Mouse (Mus musculus) adrenal gland (tissue): Measurements from ENCODE around the gene Klc2.

Experiments used
- intact Hi-C: fragments of 180-260 bp; cut with DNase I; formaldehyde crosslinking; loops from one replicate; pipeline ENCODE4 v1.15.1; 2025

Klc2 gene

DNA sequence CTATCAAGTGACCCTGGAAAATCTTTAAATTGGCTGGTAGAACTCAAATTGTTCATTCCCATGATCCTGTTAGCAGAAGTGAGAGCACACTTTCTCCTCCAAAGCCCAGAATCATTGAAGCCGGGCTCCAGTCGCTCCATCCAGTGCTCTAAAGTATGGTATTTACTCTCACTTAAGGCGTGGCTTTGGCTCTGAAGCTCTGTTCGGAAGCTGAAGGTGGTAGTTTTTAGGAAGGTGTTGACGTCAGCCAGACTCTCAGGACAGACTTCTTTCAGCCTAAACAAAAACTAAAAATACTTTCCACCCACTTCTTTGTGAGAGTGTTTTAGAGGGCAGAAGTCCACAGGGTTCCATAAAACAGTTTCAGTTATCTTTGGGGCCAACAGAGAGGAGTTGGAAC is 44.8 kb downstream of the Klc2 start:
- intact Hi-C loops, result loop anchor here (5.0 kb wide), 1 partner anchor 56 kb away; no protein-coding TSS in a partner anchor

DNA sequence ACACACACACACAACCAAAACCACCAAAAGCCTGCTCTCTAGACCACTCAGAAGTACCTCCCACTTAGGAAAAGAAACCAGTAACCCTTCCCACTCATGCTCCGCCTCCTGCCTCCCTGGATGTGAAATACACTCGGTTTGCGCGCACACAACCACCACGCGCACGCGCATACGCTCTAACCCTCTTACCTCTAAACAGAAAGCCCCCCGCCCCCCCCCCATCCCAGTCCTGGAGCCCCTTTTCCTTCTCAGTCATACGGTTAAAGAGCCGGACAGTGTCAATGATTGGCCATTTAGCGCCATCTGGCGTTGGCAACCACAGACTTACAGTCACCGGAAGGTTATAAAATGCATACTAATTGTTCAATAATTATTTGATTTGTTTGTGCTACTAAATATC is 45.3 kb downstream of the Klc2 start:
- intact Hi-C loops, result loop anchor here (5.0 kb wide), 1 partner anchor 56 kb away; no protein-coding TSS in a partner anchor

- intact Hi-C loops, result loop anchor here (5.0 kb wide), 1 partner anchor 55 kb away; no protein-coding TSS in a partner anchor
Measured at GRCm38 (mm10) chr19:5072389-5073019, 45.9 kb downstream of the Klc2 start.

DNA sequence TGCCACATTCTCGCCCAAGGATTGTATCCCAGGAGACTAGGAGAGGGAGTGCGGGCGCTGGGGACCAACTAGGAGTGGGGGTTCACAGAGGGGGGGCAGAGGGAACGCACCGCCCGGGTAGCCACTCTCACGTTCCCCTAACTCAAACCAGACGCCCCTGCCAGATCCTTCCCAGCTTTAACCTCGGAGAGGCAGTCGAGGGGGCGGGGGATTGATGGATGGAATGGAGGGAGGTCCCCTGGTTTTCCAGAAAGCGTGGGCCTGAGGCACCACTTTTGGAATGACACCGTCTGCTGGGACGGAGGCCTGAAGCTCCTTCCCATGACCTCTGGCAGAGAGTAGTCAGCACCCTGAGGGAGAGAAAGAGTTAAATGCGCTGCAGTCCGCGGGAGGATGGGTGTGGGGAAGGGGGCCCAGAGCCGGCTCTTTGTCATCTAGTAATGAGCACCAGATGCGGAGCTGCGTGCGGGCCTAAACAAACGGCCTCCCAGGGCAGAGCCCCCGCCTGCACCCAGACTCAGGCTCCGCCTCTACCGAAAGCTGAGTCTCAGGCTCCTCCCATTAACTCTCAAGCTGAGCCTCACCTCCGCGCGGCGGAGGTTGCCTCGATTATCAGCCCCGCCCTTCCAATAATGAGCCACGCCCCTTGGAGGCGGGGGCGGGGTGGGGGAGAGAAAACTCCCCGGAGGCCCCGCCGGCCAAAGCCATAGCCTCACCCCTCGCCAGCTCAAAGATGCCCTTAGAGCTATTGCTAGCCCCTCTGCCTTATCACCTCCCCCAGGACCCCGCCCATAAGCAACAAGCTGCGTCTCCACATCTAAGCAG is 46.6 kb downstream of the Klc2 start:
- intact Hi-C loops, result loop anchor here (5.0 kb wide), 1 partner anchor 54 kb away; no protein-coding TSS in a partner anchor

- intact Hi-C loops, result loop anchor here (5.0 kb wide), 1 partner anchor 54 kb away; no protein-coding TSS in a partner anchor
Measured at GRCm38 (mm10) chr19:5071077-5071476, 47.3 kb downstream of the Klc2 start.

GRCm38 (mm10) chr19:5069978-5070377 is 48.4 kb downstream of the Klc2 start:
- intact Hi-C loops, result loop anchor here (5.0 kb wide), 1 partner anchor 53 kb away; no protein-coding TSS in a partner anchor

DNA sequence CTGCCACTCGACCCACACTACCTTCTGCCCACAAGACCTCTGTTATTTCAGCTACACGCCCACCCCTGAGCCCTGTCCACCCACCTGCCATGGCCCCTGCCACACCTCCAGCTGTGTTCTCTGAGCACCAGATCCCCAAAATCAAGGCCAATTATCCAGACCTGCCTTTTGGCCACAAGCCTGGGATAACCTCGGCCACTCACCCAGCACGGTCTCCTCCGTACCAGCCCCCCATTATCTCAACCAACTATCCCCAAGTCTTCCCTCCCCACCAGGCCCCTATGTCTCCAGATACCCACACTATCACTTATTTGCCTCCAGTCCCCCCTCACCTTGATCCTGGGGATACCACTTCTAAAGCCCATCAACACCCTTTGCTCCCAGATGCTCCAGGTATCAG is 48.9 kb downstream of the Klc2 start:
- intact Hi-C loops, result no loop called here

DNA sequence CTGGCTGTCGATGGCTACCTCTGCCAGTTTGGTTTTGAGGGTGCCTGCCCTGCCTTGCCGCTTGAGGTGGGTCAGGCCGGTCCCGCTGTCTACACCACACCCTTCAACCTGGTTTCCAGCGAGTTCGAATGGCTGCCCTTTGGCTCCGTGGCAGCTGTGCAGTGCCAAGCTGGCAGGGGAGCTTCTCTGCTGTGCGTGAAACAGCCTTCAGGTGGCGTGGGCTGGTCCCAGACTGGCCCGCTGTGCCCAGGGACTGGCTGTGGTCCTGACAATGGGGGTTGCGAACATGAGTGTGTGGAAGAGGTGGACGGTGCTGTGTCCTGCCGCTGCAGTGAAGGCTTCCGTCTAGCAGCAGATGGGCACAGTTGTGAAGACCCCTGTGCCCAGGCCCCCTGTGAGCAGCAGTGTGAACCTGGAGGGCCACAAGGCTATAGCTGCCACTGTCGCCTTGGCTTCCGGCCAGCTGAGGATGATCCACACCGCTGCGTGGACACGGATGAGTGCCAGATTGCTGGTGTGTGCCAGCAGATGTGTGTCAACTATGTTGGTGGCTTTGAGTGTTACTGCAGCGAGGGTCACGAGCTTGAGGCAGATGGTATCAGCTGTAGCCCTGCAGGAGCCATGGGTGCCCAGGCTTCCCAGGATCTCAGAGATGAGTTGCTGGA is 49.7 kb downstream of the Klc2 start:
- intact Hi-C loops, result no loop called here

GRCm38 (mm10) chr19:5067867-5068569 is 50.3 kb downstream of the Klc2 start, which contains the start of gene Cd248:
Gene Cd248 (plus strand): TSS chr19:5068078.
- intact Hi-C loops, result no loop called here

DNA sequence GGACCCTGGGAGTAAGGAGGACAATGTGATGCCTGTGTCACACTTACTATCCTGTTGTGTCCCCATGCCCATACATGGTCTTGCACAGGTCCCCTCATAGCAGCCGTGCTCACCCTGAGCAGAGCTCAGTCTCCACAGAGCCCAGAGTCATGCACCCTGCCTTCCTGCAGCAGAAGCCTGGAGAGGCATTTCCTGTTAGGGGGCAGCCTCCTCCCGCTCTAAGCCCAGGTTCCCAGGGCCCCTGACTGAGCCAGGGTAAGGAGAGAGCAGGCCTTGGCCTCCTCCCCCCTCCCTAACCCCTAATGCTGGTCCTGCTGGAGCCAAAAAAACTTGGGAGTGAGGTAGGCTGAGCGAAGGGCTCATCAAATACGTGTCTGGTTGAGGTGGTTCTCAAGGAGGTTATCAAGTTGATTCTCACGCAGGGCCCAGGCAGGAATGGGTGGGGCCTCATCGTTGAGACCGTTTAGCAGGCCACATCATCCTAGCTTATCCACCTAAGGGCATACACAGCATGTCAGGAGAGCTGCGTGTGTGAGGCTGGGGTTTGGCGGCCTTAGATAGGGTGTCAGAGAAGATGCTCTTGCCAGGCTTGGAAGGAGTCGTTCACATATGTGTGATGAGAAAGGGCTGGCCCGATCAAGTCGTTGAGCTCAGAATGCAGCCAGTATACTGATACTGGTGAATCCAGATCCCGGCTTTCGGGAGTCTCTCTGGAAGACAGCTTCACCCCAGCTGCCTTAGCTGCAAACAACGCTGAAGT is 51.1 kb downstream of the Klc2 start:
- intact Hi-C loops, result no loop called here

GRCm38 (mm10) chr19:5065104-5065503 is 53.3 kb downstream of the Klc2 start:
- intact Hi-C loops, result no loop called here

DNA sequence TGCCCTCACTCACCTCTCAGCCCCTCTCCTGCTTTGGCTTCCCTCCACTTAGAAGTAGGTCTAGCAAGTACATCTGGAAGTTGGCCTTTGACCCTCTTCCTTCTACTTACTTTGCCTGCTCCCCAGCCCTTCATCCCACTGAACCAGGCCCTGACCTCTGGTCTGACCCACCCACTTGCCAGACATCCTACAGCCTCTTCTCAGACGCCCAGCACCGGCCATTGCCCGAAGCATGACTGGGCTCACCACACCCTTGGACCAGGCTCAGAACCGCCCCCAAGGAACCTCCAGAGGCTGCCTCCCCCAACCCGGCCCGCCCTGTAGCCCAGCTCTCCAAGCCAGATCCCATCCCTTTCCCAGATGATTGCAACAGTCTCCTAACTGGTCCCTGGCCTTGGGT is 55.9 kb downstream of the Klc2 start:
- intact Hi-C loops, result no loop called here

DNA sequence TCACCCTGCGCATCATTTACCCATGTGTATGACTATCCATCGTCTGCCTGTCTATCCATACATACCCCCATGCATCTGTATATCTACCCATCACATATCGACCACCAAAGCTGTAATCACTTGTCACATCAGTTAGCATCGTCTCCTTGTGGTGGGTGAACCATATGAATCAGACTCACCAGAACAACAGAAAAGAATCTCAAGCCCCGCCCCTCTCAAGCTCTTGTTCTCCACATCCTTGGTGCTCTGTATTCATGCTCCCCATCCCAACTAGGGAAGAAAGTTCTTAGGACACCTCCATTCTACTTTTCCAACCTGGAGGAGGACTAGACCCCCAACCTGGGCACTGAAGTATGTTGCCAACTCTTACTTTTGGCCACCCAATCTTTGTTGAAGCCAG is 56.3 kb downstream of the Klc2 start:
- intact Hi-C loops, result no loop called here

DNA sequence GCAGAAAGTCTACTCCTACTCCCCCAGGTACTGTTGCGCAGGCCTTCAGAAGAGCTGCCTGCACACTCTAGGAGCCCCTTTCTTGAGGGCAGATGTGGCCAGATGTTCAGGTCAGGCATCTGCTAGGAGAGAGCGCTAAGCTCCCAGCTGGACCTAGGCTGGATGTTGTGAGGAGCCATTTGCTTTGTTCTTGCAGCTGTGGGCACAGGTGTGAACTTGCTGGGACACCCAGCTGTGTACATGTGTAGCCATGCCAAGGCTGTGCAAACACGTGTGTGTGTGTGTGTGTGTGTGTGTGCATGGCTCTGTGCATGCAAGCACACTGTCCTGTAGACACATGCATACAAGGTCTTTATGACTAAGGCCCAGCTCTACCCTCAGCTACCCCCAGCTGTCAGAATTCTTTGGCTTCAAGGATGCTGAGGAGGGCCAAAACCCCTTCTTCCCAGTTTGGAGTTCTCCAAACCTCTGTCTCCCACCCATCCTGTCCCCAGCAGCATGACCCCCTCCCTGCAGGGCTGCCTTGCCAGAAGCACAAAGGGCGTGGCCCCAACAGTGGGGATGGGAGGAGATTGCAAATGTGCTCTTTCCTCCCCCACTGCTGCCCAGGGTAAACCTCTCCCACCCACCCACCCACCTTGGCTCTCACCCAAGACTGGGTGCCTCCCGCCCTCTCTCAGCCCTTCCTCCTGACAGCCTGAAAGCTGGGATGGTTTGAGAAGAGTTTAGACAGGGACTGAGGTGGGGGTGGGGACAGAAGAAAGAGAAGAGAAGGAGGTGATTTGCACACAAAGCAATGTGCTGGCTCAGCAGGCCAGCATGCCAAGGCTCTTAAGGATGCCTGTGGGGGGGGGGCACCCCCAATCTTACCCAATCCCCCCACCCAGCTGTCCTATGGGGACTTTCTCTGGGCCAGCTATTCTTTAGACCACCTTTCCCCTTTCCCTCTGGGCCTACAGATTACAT is 57.7 kb downstream of the Klc2 start:
- intact Hi-C loops, result no loop called here

GRCm38 (mm10) chr19:5058801-5059771 is 59.3 kb downstream of the Klc2 start:
- intact Hi-C loops, result no loop called here

DNA sequence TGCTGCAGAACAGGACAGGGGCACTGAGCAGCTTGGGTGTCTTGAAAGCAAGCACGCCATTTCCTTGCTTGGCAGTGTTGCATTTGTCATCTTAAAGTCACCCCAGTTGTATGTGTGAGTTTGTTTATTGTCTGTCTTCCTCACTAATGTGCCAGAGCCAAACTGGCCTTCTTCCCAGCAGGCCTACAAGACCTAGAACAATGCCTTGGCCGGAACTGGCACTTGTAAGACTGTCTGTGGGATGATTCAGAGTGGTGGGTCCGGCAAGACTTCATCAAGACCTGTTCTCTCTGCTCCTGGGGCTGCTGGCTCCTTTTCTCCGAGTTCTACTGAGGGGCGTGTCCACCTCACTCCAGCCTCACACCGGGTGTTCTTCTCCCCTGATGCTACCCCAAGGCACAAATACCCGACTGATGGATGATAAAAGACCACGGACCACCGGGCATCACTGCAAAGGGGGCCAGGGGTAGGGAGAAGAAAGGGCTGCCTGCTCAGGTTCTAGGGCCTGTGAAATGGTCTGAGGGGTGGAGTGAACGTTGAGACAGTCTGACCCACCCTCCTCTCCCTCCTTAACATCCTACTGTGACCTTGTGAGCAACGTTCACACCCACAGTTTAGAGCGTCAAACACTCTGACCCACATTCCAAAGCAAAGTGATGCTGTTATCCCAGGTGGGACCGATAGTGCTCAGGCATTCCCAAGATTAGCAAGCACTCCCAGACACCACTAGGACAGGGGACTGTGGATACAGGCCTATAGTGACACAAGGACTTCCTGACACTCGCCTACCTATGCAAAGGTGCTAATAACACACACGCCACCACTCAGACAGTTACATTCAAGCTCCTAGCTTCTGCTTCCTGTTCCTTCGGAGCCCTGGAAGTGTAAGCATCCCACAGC is 60.2 kb downstream of the Klc2 start:
- intact Hi-C loops, result no loop called here
